28 mouse cellular contexts compared by ENCODE assay signal in genomic region chr6:121526121-121526520, GRCm38 (mm10). TPM values are rescaled to one million over a fixed set of nuclear protein-coding genes. Genes with fewer than 3 reads are reported as not detected.
DNase-seq lines count a peak whose midpoint lies in the region; ATAC-seq lines count a peak whose summit lies in the region.
"Had no signal": no experiment of that assay in that cellular context is flagged by ENCODE, and none has a peak within 500 bp of the region (broad histone marks: within the 10 kb centered on the region; RNA-seq: fewer than 3 reads in every experiment).

No protein-coding gene starts in this region.

- H3K27me3 ChIP-seq in heart, embryonic 10.5 days (ENCODE audit: insufficient read depth, poor library complexity, severe bottlenecking): 0 out of 2 replicates have a peak, but pooled peaks cover 4% of the 10 kb centered on the region
- H3K27me3 ChIP-seq: embryonic facial prominence, embryonic 12.5 days; embryonic facial prominence, embryonic 15.5 days; intestine, embryonic 15.5 days had no signal

- peak; percentile 65 for DNase-seq in heart, embryonic 10.5 days (ENCODE audit: low spot score)
- no peak for DNase-seq in heart, postnatal 36 days
- peak; percentile 92 for DNase-seq in ZHBTc4 (ENCODE audit: low read depth, low spot score)
- peak; percentile 16 for DNase-seq in testis, postnatal 10 days (ENCODE audit: low spot score)
- no peak for DNase-seq in kidney, adult 18-20 months
- DNase-seq in cerebellum, adult 11 months: no peak
- DNase-seq: adrenal gland, adult 2 months; adrenal gland, postnatal 14 days; B cell, adult 2 months; cerebellum, adult 18-20 months; cerebellum, adult 9-10 months; cerebellum, postnatal 14 days; forebrain, postnatal 0 days; gastrocnemius, adult 2 months; gastrocnemius, postnatal 14 days; heart, adult 18-20 months; heart, postnatal 14 days had no signal

- no peak for ATAC-seq in cerebellum, adult (ENCODE audit: insufficient number of reproducible peaks, low FRiP score, low TSS enrichment)
- ATAC-seq: forebrain, embryonic 14.5 days; forebrain, postnatal 0 days; hindbrain, embryonic 16.5 days; intestine, embryonic 15.5 days had no signal

- intact Hi-C loops in heart, postnatal 36 days (cut with DNase I): no loop called here

- no peak overlapping the region for H3K4me3 ChIP-seq in heart, embryonic 10.5 days
- H3K4me3 ChIP-seq: embryonic facial prominence, embryonic 12.5 days; embryonic facial prominence, embryonic 15.5 days; gastrocnemius, adult 2 months; heart, embryonic 13.5 days; hindbrain, embryonic 10.5 days; hindbrain, embryonic 13.5 days; intestine, embryonic 15.5 days had no signal

- no peaks in the 10 kb centered on the region for H3K9me3 ChIP-seq in heart, embryonic 10.5 days
- H3K9me3 ChIP-seq: embryonic facial prominence, embryonic 12.5 days; embryonic facial prominence, embryonic 15.5 days; heart, embryonic 13.5 days; hindbrain, embryonic 10.5 days; hindbrain, embryonic 13.5 days; intestine, embryonic 15.5 days had no signal

- H3K27ac ChIP-seq in heart, embryonic 10.5 days: no peak overlapping the region
- H3K27ac ChIP-seq: embryonic facial prominence, embryonic 12.5 days; embryonic facial prominence, embryonic 15.5 days; gastrocnemius, adult 2 months; heart, embryonic 13.5 days; hindbrain, embryonic 10.5 days; hindbrain, embryonic 13.5 days; intestine, embryonic 15.5 days had no signal

- H3K36me3 ChIP-seq in heart, embryonic 10.5 days: no peaks in the 10 kb centered on the region
- H3K36me3 ChIP-seq: embryonic facial prominence, embryonic 12.5 days; embryonic facial prominence, embryonic 15.5 days; heart, embryonic 13.5 days; hindbrain, embryonic 10.5 days; hindbrain, embryonic 13.5 days; intestine, embryonic 15.5 days had no signal

- WGBS in heart, embryonic 10.5 days: 73% methylated on average over 2 of the region's 2 CpGs

- H3K4me1 ChIP-seq in heart, embryonic 10.5 days: peaks cover 8% of the 10 kb centered on the region; the same call in 1 of the 2 replicates
- H3K4me1 ChIP-seq: embryonic facial prominence, embryonic 12.5 days; embryonic facial prominence, embryonic 15.5 days; intestine, embryonic 15.5 days had no signal

RNA-seq across cellular contexts. Expression of gene Iqsec3, which starts 52.6 kb away (rescaled TPM):
- 0.03 TPM in 1 of 2 replicates, not detected in the other for polyA plus RNA-seq in heart, embryonic 10.5 days (2016; fragmentation: Nextera tagmentation; extraction: Ambion mirVana)
- total RNA-seq in heart, postnatal 36 days (2021): under 1 TPM; 0.51 to 0.69 TPM
- total RNA-seq: CH12.LX had no signal
- polyA plus RNA-seq: heart, embryonic 13.5 days; heart, embryonic 16.5 days had no signal

Comparison
In these comparisons a context has a peak if more than half of its experiments do, and no peak if none do; other contexts are left out.
1. DNase-seq: peak in heart, embryonic 10.5 days (single experiment), ZHBTc4 (single experiment) and testis, postnatal 10 days (single experiment); none in heart, postnatal 36 days (0 of 2), kidney, adult 18-20 months (single experiment) and cerebellum, adult 11 months (single experiment).